ENCODE assay signal across 7 mouse cellular contexts in genomic region chr19:45007425-45008191, GRCm38 (mm10). TPM values are rescaled to one million over a fixed set of nuclear protein-coding genes. Genes with fewer than 3 reads are reported as not detected.
DNase-seq lines count a peak whose midpoint lies in the region; ATAC-seq and TF ChIP-seq lines count a peak whose summit lies in the region.

No protein-coding gene starts in this region.

- peaks cover 52% of the 10 kb centered on the region for H3K79me2 ChIP-seq in C2C12 (ENCODE audit: control insufficient read depth, insufficient read depth)

- DNase-seq in ES-E14 (ENCODE audit: low read depth, low spot score), result no peak
- DNase-seq in hindbrain, embryonic 11.5 days (ENCODE audit: low spot score), result no peak
- no peak for DNase-seq in limb, embryonic 14.5 days (ENCODE audit: low spot score)
- no peak for DNase-seq in spleen, adult 18-20 months
- DNase-seq in lung, postnatal 10 days, result no peak

- H3K4me3 ChIP-seq in C2C12 (ENCODE audit: insufficient read depth, poor library complexity, severe bottlenecking) (peak overlapping the region; percentile 91), ES-E14 (ENCODE audit: insufficient read depth in 1 of 2, low read depth in 1 of 2, low read length in 2 of 2, poor library complexity in 1 of 2, severe bottlenecking in 1 of 2) (peak overlapping the region; percentile 94 to 96)
- H3K4me3 ChIP-seq in hindbrain, embryonic 11.5 days (ENCODE audit: low read depth, low read length), result peak overlapping the region; percentile 99; the same call in 1 of the 2 replicates
- peak overlapping the region; percentile 97; the same call in 1 of the 2 replicates for H3K4me3 ChIP-seq in limb, embryonic 14.5 days (replicated peaks; ENCODE audit: low read length)

- no peaks in the 10 kb centered on the region for H3K27me3 ChIP-seq in C2C12 (ENCODE audit: control insufficient read depth, insufficient read depth, insufficient read length)
- no peaks in the 10 kb centered on the region for H3K27me3 ChIP-seq in hindbrain, embryonic 11.5 days (ENCODE audit: control insufficient read depth, insufficient read depth, low read length)
- no peaks in the 10 kb centered on the region for H3K27me3 ChIP-seq in limb, embryonic 14.5 days (ENCODE audit: control insufficient read depth, insufficient read depth, low read length)

- H3ac ChIP-seq in C2C12 (ENCODE audit: control insufficient read depth, insufficient read length, low read depth), result peak overlapping the region; percentile 82

- no peak for ATAC-seq in hindbrain, embryonic 11.5 days (ENCODE audit: low FRiP score)
- ATAC-seq in limb, embryonic 14.5 days (ENCODE audit: low FRiP score, low read depth), result no peak
- ATAC-seq in inflammation-experienced regulatory T-cells, adult 6 months, result no peak

- peak overlapping the region; percentile 97; the same call in 1 of the 2 replicates for H3K9ac ChIP-seq in ES-E14 (ENCODE audit: insufficient read depth, low read depth, low read length, poor library complexity, severe bottlenecking)
- H3K9ac ChIP-seq in hindbrain, embryonic 11.5 days (ENCODE audit: low read depth, low read length), result peak overlapping the region; percentile 67; the same call in 1 of the 2 replicates
- no peak overlapping the region for H3K9ac ChIP-seq in limb, embryonic 14.5 days (ENCODE audit: low read depth, low read length, severe bottlenecking)

- TF ChIP-seq POLR2A in limb, embryonic 14.5 days (IDR thresholded peaks at IDR 0.05; ENCODE audit: borderline replicate concordance, extremely low read depth, insufficient read depth, insufficient read length), result no peak

- H3K79me3 ChIP-seq in C2C12 (ENCODE audit: low read depth), result peaks cover 28% of the 10 kb centered on the region

- no peak overlapping the region for H3K27ac ChIP-seq in ES-E14 (ENCODE audit: insufficient read depth, low read depth, low read length, poor library complexity, severe bottlenecking)
- H3K27ac ChIP-seq in hindbrain, embryonic 11.5 days (ENCODE audit: low read depth, low read length), result no peak overlapping the region
- H3K27ac ChIP-seq in limb, embryonic 14.5 days (replicated peaks; ENCODE audit: low read depth, low read length), result no peak overlapping the region

- in situ Hi-C loops in ES-E14 (cut with MboI; ENCODE audit: low sequenced_read_pairs in 2 of 2, unreplicated experiment in 2 of 2), result no loop called here

- peaks cover 6 to 14% of the 10 kb centered on the region in 2 experiments; a peak in 2 of 4 replicates for H3K4me1 ChIP-seq in ES-E14 (ENCODE audit: control insufficient read depth in 2 of 2, insufficient read depth in 2 of 2, low read length in 2 of 2, poor library complexity in 1 of 2)
- peaks cover 4% of the 10 kb centered on the region; the same call in 1 of the 2 replicates for H3K4me1 ChIP-seq in hindbrain, embryonic 11.5 days (replicated peaks; ENCODE audit: control insufficient read depth, insufficient read depth, low read length)
- H3K4me1 ChIP-seq in limb, embryonic 14.5 days (ENCODE audit: control insufficient read depth, insufficient read depth, low read length), result peaks cover 11% of the 10 kb centered on the region

- WGBS in hindbrain, embryonic 11.5 days, result 91% methylated on average over 20 of the region's 20 CpGs
- WGBS in limb, embryonic 14.5 days, result 94% methylated on average over 20 of the region's 20 CpGs

- H3K4me2 ChIP-seq in hindbrain, embryonic 11.5 days (replicated peaks; ENCODE audit: low read depth, low read length), result peak overlapping the region; percentile 88
- H3K4me2 ChIP-seq in limb, embryonic 14.5 days (replicated peaks; ENCODE audit: low read depth, low read length, severe bottlenecking), result peak overlapping the region; percentile 90

- no peak for TF ChIP-seq CTCF in C2C12 (IDR thresholded peaks at IDR 0.05; ENCODE audit: control insufficient read depth, insufficient read depth, insufficient read length)

- H3K9me3 ChIP-seq in ES-E14 (ENCODE audit: control insufficient read depth, insufficient read depth, low read depth, low read length), result no peaks in the 10 kb centered on the region
- no peaks in the 10 kb centered on the region for H3K9me3 ChIP-seq in hindbrain, embryonic 11.5 days (ENCODE audit: control insufficient read depth, low read length)
- H3K9me3 ChIP-seq in limb, embryonic 14.5 days (ENCODE audit: control insufficient read depth, low read length), result no peaks in the 10 kb centered on the region

- H3K36me3 ChIP-seq in C2C12 (ENCODE audit: control insufficient read depth, insufficient read depth), result peaks cover 60% of the 10 kb centered on the region
- peaks cover 50% of the 10 kb centered on the region for H3K36me3 ChIP-seq in ES-E14 (ENCODE audit: control insufficient read depth, insufficient read depth, low read length, poor library complexity, severe bottlenecking)
- H3K36me3 ChIP-seq in hindbrain, embryonic 11.5 days (ENCODE audit: control insufficient read depth, insufficient read depth, low read length), result peaks cover 6% of the 10 kb centered on the region; the same call in 1 of the 2 replicates
- H3K36me3 ChIP-seq in limb, embryonic 14.5 days (ENCODE audit: control insufficient read depth, insufficient read depth, low read length), result peaks cover 47% of the 10 kb centered on the region

TF ChIP-seq in C2C12, 6 proteins besides CTCF, POLR2A, EP300 and RAD21:
- TF ChIP-seq CEBPB (IDR thresholded peaks at IDR 0.05; ENCODE audit: low read depth) (no peak), MYOD1 (IDR thresholded peaks at IDR 0.05; ENCODE audit: control insufficient read depth, insufficient read length, low read depth) (no peak), MYOG (IDR thresholded peaks at IDR 0.05; ENCODE audit: control insufficient read depth, extremely low read depth, insufficient read length) (no peak), MAX (IDR thresholded peaks at IDR 0.05) (no peak), USF1 (IDR thresholded peaks at IDR 0.05; ENCODE audit: low read depth) (no peak), FOSL1 (IDR thresholded peaks at IDR 0.05; ENCODE audit: insufficient read depth, low read length, poor library complexity, severe bottlenecking) (no peak)

TF ChIP-seq in ES-E14, 5 proteins besides CTCF, POLR2A, EP300 and RAD21:
- TF ChIP-seq HCFC1 (IDR thresholded peaks at IDR 0.05; ENCODE audit: borderline replicate concordance, insufficient read depth, low read length) (no peak), ZC3H11A (IDR thresholded peaks at IDR 0.05; ENCODE audit: borderline replicate concordance, low read depth, low read length) (no peak), CHD2 (IDR thresholded peaks at IDR 0.05; ENCODE audit: low read depth, low read length) (no peak), ZNF384 (IDR thresholded peaks at IDR 0.05; ENCODE audit: low read depth, low read length) (no peak), MAFK (IDR thresholded peaks at IDR 0.05; ENCODE audit: insufficient read depth, low read depth, low read length) (no peak)

RNA-seq across cellular contexts. Expression of gene Mrpl43, which starts 1.4 kb away (rescaled TPM):
- polyA plus RNA-seq in C2C12 (2012; fragmentation: generic; extraction: Trizol), result 63.0 TPM
- 50.0 and 62.7 TPM in 2 replicates for total RNA-seq in ES-E14 (2012; rRNA removed)
- 69.0 and 75.0 TPM in 2 replicates for polyA plus RNA-seq in hindbrain, embryonic 11.5 days (2014; fragmentation: Nextera tagmentation; extraction: Ambion mirVana)
- polyA plus RNA-seq in limb, embryonic 14.5 days (2012; rRNA removed), result 67.6 and 78.9 TPM in 2 replicates
- polyA plus RNA-seq in limb, embryonic 14.5 days (2014; fragmentation: Nextera tagmentation; extraction: Ambion mirVana), result 55.0 and 61.3 TPM in 2 replicates
- 10 to 100 TPM; 51.6 to 65.3 (median 55.9) TPM for polyA plus RNA-seq in inflammation-experienced regulatory T-cells, adult 6 months (2017; shearing (Covaris generic))

RNA-seq across cellular contexts. Expression of gene Twnk, which starts 2.1 kb away (rescaled TPM):
- 12.1 TPM for polyA plus RNA-seq in C2C12 (2012; fragmentation: generic; extraction: Trizol)
- 27.2 and 28.5 TPM in 2 replicates for total RNA-seq in ES-E14 (2012; rRNA removed)
- polyA plus RNA-seq in hindbrain, embryonic 11.5 days (2014; fragmentation: Nextera tagmentation; extraction: Ambion mirVana), result 15.0 and 16.6 TPM in 2 replicates
- 13.6 and 15.9 TPM in 2 replicates for polyA plus RNA-seq in limb, embryonic 14.5 days (2012; rRNA removed)
- polyA plus RNA-seq in limb, embryonic 14.5 days (2014; fragmentation: Nextera tagmentation; extraction: Ambion mirVana), result 12.5 and 13.3 TPM in 2 replicates
- 10 to 100 TPM in 1 of 3 experiments, 1 to 10 TPM in 2; 4.7 to 10.7 (median 9.8) TPM for polyA plus RNA-seq in inflammation-experienced regulatory T-cells, adult 6 months (2017; shearing (Covaris generic))

RNA-seq across cellular contexts. Expression of gene Lzts2, which starts 6.6 kb away (rescaled TPM):
- polyA plus RNA-seq in C2C12 (2012; fragmentation: generic; extraction: Trizol), result 59.2 TPM
- 30.6 and 31.9 TPM in 2 replicates for total RNA-seq in ES-E14 (2012; rRNA removed)
- polyA plus RNA-seq in hindbrain, embryonic 11.5 days (2014; fragmentation: Nextera tagmentation; extraction: Ambion mirVana), result 39.7 and 41.0 TPM in 2 replicates
- polyA plus RNA-seq in limb, embryonic 14.5 days (2012; rRNA removed), result 87.0 and 123 TPM in 2 replicates
- 64.7 and 75.6 TPM in 2 replicates for polyA plus RNA-seq in limb, embryonic 14.5 days (2014; fragmentation: Nextera tagmentation; extraction: Ambion mirVana)
- polyA plus RNA-seq in inflammation-experienced regulatory T-cells, adult 6 months (2017; shearing (Covaris generic)), result 1 to 10 TPM in 1 of 3 experiments, under 1 TPM in 1, not detected in 1; 0.99 to 1.1 TPM

RNA-seq across cellular contexts. Expression of gene Sema4g, which starts 18.7 kb away (rescaled TPM):
- 0.30 TPM for polyA plus RNA-seq in C2C12 (2012; fragmentation: generic; extraction: Trizol)
- 3.8 and 7.3 TPM in 2 replicates for total RNA-seq in ES-E14 (2012; rRNA removed)
- 7.2 and 7.9 TPM in 2 replicates for polyA plus RNA-seq in hindbrain, embryonic 11.5 days (2014; fragmentation: Nextera tagmentation; extraction: Ambion mirVana)
- 61.3 and 79.8 TPM in 2 replicates for polyA plus RNA-seq in limb, embryonic 14.5 days (2012; rRNA removed)
- 5.4 and 7.3 TPM in 2 replicates for polyA plus RNA-seq in limb, embryonic 14.5 days (2014; fragmentation: Nextera tagmentation; extraction: Ambion mirVana)
- polyA plus RNA-seq in inflammation-experienced regulatory T-cells, adult 6 months (2017; shearing (Covaris generic)), result under 1 TPM in 1 of 3 experiments, not detected in 2; 0.08 TPM

RNA-seq across cellular contexts. Expression of gene Pdzd7, which starts 37.9 kb away (rescaled TPM):
- 0.14 TPM for polyA plus RNA-seq in C2C12 (2012; fragmentation: generic; extraction: Trizol)
- total RNA-seq in ES-E14 (2012; rRNA removed), result 0.45 and 1.5 TPM in 2 replicates
- polyA plus RNA-seq in hindbrain, embryonic 11.5 days (2014; fragmentation: Nextera tagmentation; extraction: Ambion mirVana), result 0.62 TPM in 1 of 2 replicates, not detected in the other
- polyA plus RNA-seq in limb, embryonic 14.5 days (2012; rRNA removed), result 0.85 and 0.99 TPM in 2 replicates
- 0.26 and 0.47 TPM in 2 replicates for polyA plus RNA-seq in limb, embryonic 14.5 days (2014; fragmentation: Nextera tagmentation; extraction: Ambion mirVana)
- not detected for polyA plus RNA-seq in inflammation-experienced regulatory T-cells, adult 6 months (2017; shearing (Covaris generic))

Comparison
In these comparisons a context has a peak if more than half of its experiments do, and no peak if none do; other contexts are left out.
1. RNA of gene Lzts2, which starts 6.6 kb away (polyA plus RNA-seq): 64.7 to 123 TPM in limb, embryonic 14.5 days, 59.2 TPM in C2C12 (single experiment) and 39.7 to 41.0 TPM in hindbrain, embryonic 11.5 days; 0.99 to 1.1 TPM in inflammation-experienced regulatory T-cells, adult 6 months; every median in the first group is over 10 times any median in the second.
2. Peak in every context shown above with its lines, with median percentiles within 50 percentile points of each other: H3K4me3 ChIP-seq.